Mouse (Mus musculus): ENCODE data around the gene Ap1s1.

Gene Ap1s1

GRCm38 (mm10) chr5:137045402-137046323 is at the start of gene Ap1s1:
Gene Ap1s1, minus strand, starts transcription at chr5:137046135.
- DNase-seq (ENCODE audit: low spot score): peak; percentile 83

GRCm38 (mm10) chr5:137095135-137095534 is 49.2 kb upstream of the Ap1s1 start:
- DNase-seq (ENCODE audit: low spot score): no peak

- DNase-seq (ENCODE audit: low spot score): no peak
Measured at GRCm38 (mm10) chr5:137093720-137094119, 47.8 kb upstream of the Ap1s1 start.

- DNase-seq (ENCODE audit: low spot score): no peak
Measured at GRCm38 (mm10) chr5:137091560-137091959, 45.6 kb upstream of the Ap1s1 start.

GRCm38 (mm10) chr5:137090870-137091269 is 44.9 kb upstream of the Ap1s1 start:
- DNase-seq (ENCODE audit: low spot score): no peak

- DNase-seq (ENCODE audit: low spot score): no peak
Measured at GRCm38 (mm10) chr5:137087410-137087809, 41.5 kb upstream of the Ap1s1 start.

- DNase-seq (ENCODE audit: low spot score): no peak
Measured at GRCm38 (mm10) chr5:137085731-137086130, 39.8 kb upstream of the Ap1s1 start.

- no peak for DNase-seq (ENCODE audit: low spot score)
Measured at GRCm38 (mm10) chr5:137085021-137085420, 39.1 kb upstream of the Ap1s1 start.

- DNase-seq (ENCODE audit: low spot score): no peak
Measured at GRCm38 (mm10) chr5:137083051-137083450, 37.1 kb upstream of the Ap1s1 start.

GRCm38 (mm10) chr5:137079849-137080248 is 33.9 kb upstream of the Ap1s1 start:
- DNase-seq (ENCODE audit: low spot score): no peak

- DNase-seq (ENCODE audit: low spot score): no peak
Measured at GRCm38 (mm10) chr5:137078616-137079015, 32.7 kb upstream of the Ap1s1 start.

GRCm38 (mm10) chr5:137078041-137078440 is 32.1 kb upstream of the Ap1s1 start:
- DNase-seq (ENCODE audit: low spot score): no peak

- no peak for DNase-seq (ENCODE audit: low spot score)
Measured at GRCm38 (mm10) chr5:137077187-137077586, 31.3 kb upstream of the Ap1s1 start.

GRCm38 (mm10) chr5:137076191-137076930 is 30.4 kb upstream of the Ap1s1 start:
- no peak for DNase-seq (ENCODE audit: low spot score)

- DNase-seq (ENCODE audit: low spot score): no peak
Measured at GRCm38 (mm10) chr5:137075726-137076125, 29.8 kb upstream of the Ap1s1 start.

GRCm38 (mm10) chr5:137074191-137074651 is 28.3 kb upstream of the Ap1s1 start:
- DNase-seq (ENCODE audit: low spot score): no peak

GRCm38 (mm10) chr5:137073141-137073540 is 27.2 kb upstream of the Ap1s1 start:
- DNase-seq (ENCODE audit: low spot score): no peak

GRCm38 (mm10) chr5:137072079-137072960 is 26.4 kb upstream of the Ap1s1 start, which contains the start of gene Serpine1:
Gene Serpine1, minus strand, starts transcription at chr5:137072268.
- no peak for DNase-seq (ENCODE audit: low spot score)

- DNase-seq (ENCODE audit: low spot score): no peak
Measured at GRCm38 (mm10) chr5:137070881-137071605, 25.1 kb upstream of the Ap1s1 start.

- no peak for DNase-seq (ENCODE audit: low spot score)
Measured at GRCm38 (mm10) chr5:137068711-137069110, 22.8 kb upstream of the Ap1s1 start.

GRCm38 (mm10) chr5:137065923-137066322 is 20.0 kb upstream of the Ap1s1 start:
- DNase-seq (ENCODE audit: low spot score): no peak
